Mouse (Mus musculus) intestine, embryonic 14.5 days (tissue): Measurements from ENCODE around the gene Ccl4. TPM values are rescaled to one million over a fixed set of nuclear protein-coding genes. Genes with fewer than 3 reads are reported as not detected.

Experiments
- ATAC-seq: fragments of 200-750 bp; cut with Nextera tagmentation; replicated peaks from 2 replicates; pipeline ENCODE4 v1.8.0; 2017; ENCODE audit warnings: low read depth, moderate number of reproducible peaks, moderate TSS enrichment, moderate library complexity; ENCODE audit not compliant: low FRiP score, low TSS enrichment
- DNase-seq: peaks from one replicate; pipeline ENCODE4 v3.0.0-alpha.2; 2018; ENCODE audit warnings: low spot score
- H3K27ac ChIP-seq: fragments of 300-500 bp; sonication (generic); 2 replicates; pipeline ENCODE4 v1.5.1; 2014; ENCODE audit warnings: low read depth, mild to moderate bottlenecking, control low read depth
- H3K27me3 ChIP-seq: fragments of 300-500 bp; sonication (generic); replicated peaks from 2 replicates; pipeline ENCODE4 v1.6.1; 2014; ENCODE audit warnings: low read length, control low read depth; ENCODE audit not compliant: control insufficient read depth, insufficient read depth
- H3K36me3 ChIP-seq: fragments of 300-500 bp; sonication (generic); 2 replicates; pipeline ENCODE4 v1.6.1; 2014; ENCODE audit warnings: low read length, control low read depth; ENCODE audit not compliant: control insufficient read depth, insufficient read depth
- H3K4me1 ChIP-seq: fragments of 300-500 bp; sonication (generic); replicated peaks from 2 replicates; pipeline ENCODE4 v1.6.1; 2014; ENCODE audit warnings: low read length, control low read depth, mixed read lengths; ENCODE audit not compliant: control insufficient read depth, insufficient read depth
- H3K4me2 ChIP-seq: fragments of 300-500 bp; sonication (generic); 2 replicates; pipeline ENCODE4 v1.6.1; 2014; ENCODE audit warnings: low read length
- H3K4me3 ChIP-seq: fragments of 300-500 bp; sonication (generic); 2 replicates; pipeline ENCODE4 v1.5.1; 2014; ENCODE audit warnings: low read depth, low read length, control low read depth, mixed read lengths
- H3K9ac ChIP-seq: fragments of 300-500 bp; sonication (generic); 2 replicates; pipeline ENCODE4 v1.6.1; 2014; ENCODE audit warnings: mild to moderate bottlenecking, low read length
- H3K9me3 ChIP-seq: fragments of 300-500 bp; sonication (generic); 2 replicates; pipeline ENCODE4 v1.6.1; 2016; ENCODE audit warnings: low read length, control low read depth; ENCODE audit not compliant: control insufficient read depth
- WGBS: fragments of 180-500 bp; shearing (Covaris S2); extraction: QIAGEN DNeasy Blood & Tissue Kit; methylation state at CpG from one replicate; pipeline ENCODE4 v1.1.7; 2014; 5-methylcytosine and 5-hydroxymethylcytosine counted together
- polyA plus RNA-seq: library from polyadenylated mRNA; unstranded; fragments of >200 nt; fragmentation: Nextera tagmentation; extraction: Ambion mirVana; gene quantifications from 2 replicates; pipeline ENCODE4 v1.2.1, GENCODE M21; 2014

Ccl4 gene
- polyA plus RNA-seq, 1 experiment from 2014 or later = 0.68 TPM

GRCm38 (mm10) chr11:83649305-83649841 is 13.0 kb upstream of the Ccl4 start, which contains the start of gene Ccl3:
Ccl3 (minus strand) TSS chr11:83649355.
- H3K27ac ChIP-seq = no peak within 1 kb of the TSS
- H3K9me3 ChIP-seq = no peaks in the 10 kb centered on the region
- H3K4me2 ChIP-seq = no peak within 1 kb of the TSS
- ATAC-seq (no peak), DNase-seq (no peak)
- no peak within 1 kb of the TSS for H3K4me3 ChIP-seq
- H3K9ac ChIP-seq = no peak within 1 kb of the TSS
- no peaks in the 10 kb centered on the region for H3K4me1 ChIP-seq
- no peaks in the 10 kb centered on the region for H3K36me3 ChIP-seq
- 82% methylated on average over 8 of the region's 8 CpGs for WGBS
- no peaks in the 10 kb centered on the region for H3K27me3 ChIP-seq

- no peak overlapping the region for H3K9ac ChIP-seq
- 92% methylated on average over 8 of the region's 8 CpGs for WGBS
- no peak overlapping the region for H3K4me3 ChIP-seq
- DNase-seq (no peak), ATAC-seq (no peak)
- H3K27ac ChIP-seq = no peak overlapping the region
- H3K27me3 ChIP-seq = no peaks in the 10 kb centered on the region
- no peaks in the 10 kb centered on the region for H3K36me3 ChIP-seq
- no peak overlapping the region for H3K4me2 ChIP-seq
- no peaks in the 10 kb centered on the region for H3K4me1 ChIP-seq
- H3K9me3 ChIP-seq = no peaks in the 10 kb centered on the region
Observed at GRCm38 (mm10) chr11:83654606-83655005, 7.8 kb upstream of the Ccl4 start.

DNA sequence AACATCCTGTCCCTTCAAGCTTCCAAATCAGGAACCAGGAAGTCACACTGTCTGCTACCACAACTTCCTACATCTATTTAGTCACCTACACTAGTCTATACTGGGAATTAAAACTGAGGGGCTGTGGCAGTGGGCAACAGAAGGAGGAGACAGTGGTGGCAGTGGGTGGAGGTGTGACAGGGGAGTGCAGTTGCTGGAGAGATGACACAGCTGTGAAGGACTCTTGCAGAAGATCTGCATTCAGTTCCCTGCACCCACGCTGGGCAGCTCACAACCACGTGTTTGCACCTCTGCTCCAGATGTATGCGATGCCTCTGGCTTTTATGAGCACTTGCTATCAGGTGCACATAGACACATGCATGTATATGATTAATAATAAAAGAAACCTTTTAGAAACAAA is 4.9 kb upstream of the Ccl4 start:
- Histone ChIP-seq H3K9ac (no peak overlapping the region), H3K27ac (no peak overlapping the region), H3K27me3 (no peaks in the 10 kb centered on the region), H3K4me2 (no peak overlapping the region), H3K36me3 (no peaks in the 10 kb centered on the region), H3K4me3 (no peak overlapping the region), H3K9me3 (no peaks in the 10 kb centered on the region), H3K4me1 (no peaks in the 10 kb centered on the region)
- WGBS = 83% methylated on average over 3 of the region's 3 CpGs
- DNase-seq (no peak), ATAC-seq (no peak)

- ATAC-seq (no peak), DNase-seq (no peak)
- 72% methylated on average over 6 of the region's 6 CpGs for WGBS
- no peaks in the 10 kb centered on the region for H3K36me3 ChIP-seq
- no peaks in the 10 kb centered on the region for H3K27me3 ChIP-seq
- H3K4me3 ChIP-seq = no peak overlapping the region
- H3K9ac ChIP-seq = no peak overlapping the region
- no peaks in the 10 kb centered on the region for H3K9me3 ChIP-seq
- no peaks in the 10 kb centered on the region for H3K4me1 ChIP-seq
- H3K27ac ChIP-seq = no peak overlapping the region
- no peak overlapping the region for H3K4me2 ChIP-seq
Observed at GRCm38 (mm10) chr11:83658797-83659196, 3.6 kb upstream of the Ccl4 start.

- Histone ChIP-seq H3K9me3 (no peaks in the 10 kb centered on the region), H3K4me3 (no peak overlapping the region), H3K27ac (no peak overlapping the region), H3K9ac (no peak overlapping the region), H3K4me2 (no peak overlapping the region), H3K4me1 (no peaks in the 10 kb centered on the region), H3K36me3 (no peaks in the 10 kb centered on the region), H3K27me3 (no peaks in the 10 kb centered on the region)
- no peak for ATAC-seq
- WGBS = 58% methylated on average over 5 of the region's 5 CpGs
- DNase-seq = no peak
Observed at GRCm38 (mm10) chr11:83663532-83663931, 1.1 kb downstream of the Ccl4 start.

- Histone ChIP-seq H3K27me3 (no peaks in the 10 kb centered on the region), H3K27ac (no peak overlapping the region), H3K4me3 (no peak overlapping the region), H3K4me1 (no peaks in the 10 kb centered on the region), H3K9me3 (no peaks in the 10 kb centered on the region), H3K9ac (no peak overlapping the region), H3K36me3 (no peaks in the 10 kb centered on the region), H3K4me2 (no peak overlapping the region)
- no peak for DNase-seq
- no peak for ATAC-seq
Observed at GRCm38 (mm10) chr11:83671743-83672142, 9.4 kb downstream of the Ccl4 start.

DNA sequence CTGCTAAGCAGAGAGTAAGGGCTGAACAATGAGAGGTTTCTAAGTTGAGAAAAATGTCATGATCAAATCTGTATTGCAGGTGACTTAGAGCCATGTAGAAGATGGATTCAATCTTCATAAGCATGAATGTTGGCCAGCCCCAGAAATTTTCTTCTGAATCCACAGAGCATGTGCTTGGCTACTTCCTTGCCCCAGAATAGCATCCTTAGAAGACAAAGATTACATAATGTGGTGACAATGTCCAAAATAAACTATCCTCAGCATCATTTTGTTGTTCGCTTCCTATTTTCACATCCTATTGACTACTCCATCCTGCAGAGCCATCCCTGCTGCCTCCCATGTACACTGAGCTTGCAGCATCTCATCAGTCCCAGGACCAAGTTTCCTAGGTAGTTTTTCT is 13.3 kb downstream of the Ccl4 start:
- ATAC-seq (no peak), DNase-seq (no peak)
- H3K4me2 ChIP-seq = no peak overlapping the region
- H3K36me3 ChIP-seq = no peaks in the 10 kb centered on the region
- H3K27me3 ChIP-seq = no peaks in the 10 kb centered on the region
- H3K4me3 ChIP-seq = no peak overlapping the region
- H3K4me1 ChIP-seq = no peaks in the 10 kb centered on the region
- WGBS = 90% methylated on average over 1 of the region's 1 CpGs
- no peaks in the 10 kb centered on the region for H3K9me3 ChIP-seq
- no peak overlapping the region for H3K9ac ChIP-seq
- no peak overlapping the region for H3K27ac ChIP-seq

- H3K27me3 ChIP-seq = no peaks in the 10 kb centered on the region
- DNase-seq = no peak
Observed at GRCm38 (mm10) chr11:83689918-83690317, 27.5 kb downstream of the Ccl4 start.

GRCm38 (mm10) chr11:83692008-83692407 is 29.6 kb downstream of the Ccl4 start:
- Histone ChIP-seq H3K4me1 (no peaks in the 10 kb centered on the region), H3K27ac (no peak overlapping the region), H3K27me3 (no peaks in the 10 kb centered on the region), H3K9ac (no peak overlapping the region), H3K4me2 (no peak overlapping the region), H3K36me3 (no peaks in the 10 kb centered on the region), H3K4me3 (no peak overlapping the region), H3K9me3 (no peaks in the 10 kb centered on the region)
- DNase-seq = no peak
- ATAC-seq = no peak
- WGBS = 50% methylated on average over 1 of the region's 1 CpGs

More at GRCm38 (mm10) chr11:83689918-83690317, 27.5 kb downstream of the Ccl4 start:
- no peaks in the 10 kb centered on the region for H3K4me1 ChIP-seq
- H3K36me3 ChIP-seq = no peaks in the 10 kb centered on the region
- WGBS = 84% methylated on average over 1 of the region's 1 CpGs
- no peak overlapping the region for H3K4me3 ChIP-seq
- no peaks in the 10 kb centered on the region for H3K9me3 ChIP-seq
- no peak overlapping the region for H3K9ac ChIP-seq
- no peak overlapping the region for H3K27ac ChIP-seq
- no peak overlapping the region for H3K4me2 ChIP-seq
- no peak for ATAC-seq
